ENCODE assay signal across 8 mouse cellular contexts in genomic region chr17:23749400-23750191, GRCm38 (mm10). TPM values are rescaled to one million over a fixed set of nuclear protein-coding genes. Genes with fewer than 3 reads are reported as not detected.
A peak's percentile ranks its signal among the peaks of the same experiment; 100 is the strongest.
DNase-seq lines count a peak whose midpoint lies in the region; ATAC-seq and TF ChIP-seq lines count a peak whose summit lies in the region.

No protein-coding gene starts in this region.

- DNase-seq in heart, adult 11 months, result peak; percentile 91
- DNase-seq in heart, postnatal 10 days, result no peak
- no peak for DNase-seq in liver, adult 2 months (ENCODE audit: extremely low read depth, low read depth, low spot score)
- no peak for DNase-seq in liver
- DNase-seq in embryonic facial prominence, embryonic 10.5 days (ENCODE audit: low spot score), result no peak
- no peak for DNase-seq in liver, embryonic 13.5 days

- H3K79me2 ChIP-seq in liver, adult 2 months (ENCODE audit: control insufficient read depth, insufficient read depth, low read length), result no peaks in the 10 kb centered on the region

- H3K4me2 ChIP-seq in liver, embryonic 13.5 days, result peak overlapping the region; percentile 38
- no peak overlapping the region for H3K4me2 ChIP-seq in forebrain, embryonic 12.5 days

- H3K4me3 ChIP-seq in liver, adult 2 months (ENCODE audit: insufficient read depth, low read depth, low read length), result peak overlapping the region; percentile 27
- H3K4me3 ChIP-seq in embryonic facial prominence, embryonic 10.5 days, result 0 out of 2 replicates have a peak overlapping the region, but pooled peaks have one; percentile 9
- H3K4me3 ChIP-seq in liver, embryonic 13.5 days (replicated peaks), result peak overlapping the region; percentile 21
- H3K4me3 ChIP-seq in forebrain, embryonic 12.5 days (replicated peaks), result no peak overlapping the region

- ATAC-seq in liver, embryonic 13.5 days (ENCODE audit: low read depth), result no peak
- ATAC-seq in erythroid progenitor cell, adult 5-6 weeks (replicated peaks; ENCODE audit: low FRiP score, poor library complexity, severe bottlenecking), result no peak
- ATAC-seq in forebrain, embryonic 12.5 days (ENCODE audit: low FRiP score), result no peak

- intact Hi-C loops in heart, postnatal 10 days (cut with DNase I), result loop anchor here (5.0 kb wide), 1 partner anchor 103 kb away; no protein-coding TSS in a partner anchor

- H3K9me3 ChIP-seq in embryonic facial prominence, embryonic 10.5 days, result 0 out of 2 replicates have a peak, but pooled peaks cover 2% of the 10 kb centered on the region
- H3K9me3 ChIP-seq in liver, embryonic 13.5 days (replicated peaks), result no peaks in the 10 kb centered on the region
- no peaks in the 10 kb centered on the region for H3K9me3 ChIP-seq in forebrain, embryonic 12.5 days

- 80% methylated on average over 11 of the region's 11 CpGs for WGBS in liver, adult 2 months
- 85% methylated on average over 11 of the region's 11 CpGs for WGBS in embryonic facial prominence, embryonic 10.5 days
- WGBS in liver, embryonic 13.5 days (ENCODE audit: insufficient replicate concordance), result 64% methylated on average over 11 of the region's 11 CpGs
- WGBS in forebrain, embryonic 12.5 days, result 85% methylated on average over 11 of the region's 11 CpGs

- H3K36me3 ChIP-seq in liver, adult 2 months (ENCODE audit: control insufficient read depth, insufficient read depth, low read length), result no peaks in the 10 kb centered on the region
- H3K36me3 ChIP-seq in embryonic facial prominence, embryonic 10.5 days (replicated peaks), result peaks cover 45% of the 10 kb centered on the region
- H3K36me3 ChIP-seq in liver, embryonic 13.5 days, result peaks cover 5% of the 10 kb centered on the region; the same call in 1 of the 2 replicates
- H3K36me3 ChIP-seq in forebrain, embryonic 12.5 days (replicated peaks), result peaks cover 36% of the 10 kb centered on the region

- H3K27me3 ChIP-seq in liver, adult 2 months (ENCODE audit: control insufficient read depth, insufficient read depth, low read length), result 0 out of 2 replicates have a peak, but pooled peaks cover 17% of the 10 kb centered on the region
- H3K27me3 ChIP-seq in embryonic facial prominence, embryonic 10.5 days (replicated peaks; ENCODE audit: low read depth, poor library complexity, severe bottlenecking), result peaks cover 41% of the 10 kb centered on the region
- H3K27me3 ChIP-seq in liver, embryonic 13.5 days, result peaks cover 42% of the 10 kb centered on the region
- H3K27me3 ChIP-seq in forebrain, embryonic 12.5 days, result peaks cover 42% of the 10 kb centered on the region

- TF ChIP-seq CTCF in liver, adult 2 months (IDR thresholded peaks at IDR 0.05; ENCODE audit: low read depth, low read length), result no peak

- TF ChIP-seq POLR2A in liver, adult 2 months (IDR thresholded peaks at IDR 0.05; ENCODE audit: extremely low read depth, insufficient read depth, low read length), result no peak

- peak overlapping the region; percentile 61 for H3K9ac ChIP-seq in liver, adult 2 months (ENCODE audit: low read depth, low read length)
- 0 out of 2 replicates have a peak overlapping the region, but pooled peaks have one; percentile 2 for H3K9ac ChIP-seq in liver, embryonic 13.5 days
- no peak overlapping the region for H3K9ac ChIP-seq in forebrain, embryonic 12.5 days

- peak overlapping the region; percentile 2; the same call in 1 of the 2 replicates for H3K27ac ChIP-seq in liver, adult 2 months (replicated peaks; ENCODE audit: insufficient read depth, low read depth, low read length)
- H3K27ac ChIP-seq in embryonic facial prominence, embryonic 10.5 days (replicated peaks), result 0 out of 2 replicates have a peak overlapping the region, but pooled peaks have one; percentile 12
- H3K27ac ChIP-seq in liver, embryonic 13.5 days, result no peak overlapping the region
- no peak overlapping the region for H3K27ac ChIP-seq in forebrain, embryonic 12.5 days

- H3K4me1 ChIP-seq in liver, adult 2 months (ENCODE audit: control insufficient read depth, insufficient read depth, low read length), result no peaks in the 10 kb centered on the region
- peaks cover 25% of the 10 kb centered on the region for H3K4me1 ChIP-seq in embryonic facial prominence, embryonic 10.5 days
- peaks cover 20% of the 10 kb centered on the region for H3K4me1 ChIP-seq in liver, embryonic 13.5 days (replicated peaks)
- peaks cover 18% of the 10 kb centered on the region for H3K4me1 ChIP-seq in forebrain, embryonic 12.5 days

RNA-seq across cellular contexts. Expression of gene Kremen2, which starts 4.0 kb away (rescaled TPM):
- not detected for total RNA-seq in heart, postnatal 10 days (2021)
- not detected in 2 replicates for total RNA-seq in liver, adult 2 months (2014; rRNA removed)
- 0.06 TPM in 1 of 2 replicates, not detected in the other for polyA plus RNA-seq in liver, adult 2 months (2012; rRNA removed)
- polyA plus RNA-seq in embryonic facial prominence, embryonic 10.5 days (2016; fragmentation: Nextera tagmentation; extraction: Ambion mirVana), result 8.3 and 9.6 TPM in 2 replicates
- 0.10 and 0.17 TPM in 2 replicates for polyA plus RNA-seq in liver, embryonic 13.5 days (2015; fragmentation: Nextera tagmentation; extraction: Ambion mirVana)
- not detected in 2 replicates for total RNA-seq in erythroid progenitor cell, adult 5-6 weeks (2015; ENCODE audit: low replicate concordance)
- not detected in 2 replicates for total RNA-seq in erythroid progenitor cell, adult 5-6 weeks (2017; ENCODE audit: low replicate concordance)
- 1.4 and 1.6 TPM in 2 replicates for polyA plus RNA-seq in forebrain, embryonic 12.5 days (2016; fragmentation: Nextera tagmentation; extraction: Ambion mirVana)

RNA-seq across cellular contexts. Expression of gene Paqr4, which starts 8.9 kb away (rescaled TPM):
- 10 to 100 TPM; 17.5 to 22.0 TPM for total RNA-seq in heart, postnatal 10 days (2021)
- 1.3 and 1.6 TPM in 2 replicates for total RNA-seq in liver, adult 2 months (2014; rRNA removed)
- 3.1 and 3.7 TPM in 2 replicates for polyA plus RNA-seq in liver, adult 2 months (2012; rRNA removed)
- 12.6 and 14.1 TPM in 2 replicates for polyA plus RNA-seq in embryonic facial prominence, embryonic 10.5 days (2016; fragmentation: Nextera tagmentation; extraction: Ambion mirVana)
- polyA plus RNA-seq in liver, embryonic 13.5 days (2015; fragmentation: Nextera tagmentation; extraction: Ambion mirVana), result 7.8 and 7.9 TPM in 2 replicates
- 1.4 and 10.1 TPM in 2 replicates for total RNA-seq in erythroid progenitor cell, adult 5-6 weeks (2015; ENCODE audit: low replicate concordance)
- 7.5 and 11.2 TPM in 2 replicates for total RNA-seq in erythroid progenitor cell, adult 5-6 weeks (2017; ENCODE audit: low replicate concordance)
- 26.4 and 30.8 TPM in 2 replicates for polyA plus RNA-seq in forebrain, embryonic 12.5 days (2016; fragmentation: Nextera tagmentation; extraction: Ambion mirVana)

RNA-seq across cellular contexts. Expression of gene Flywch1, which starts 21.8 kb away (rescaled TPM):
- 10 to 100 TPM; 31.2 to 32.1 TPM for total RNA-seq in heart, postnatal 10 days (2021)
- 11.1 and 12.6 TPM in 2 replicates for total RNA-seq in liver, adult 2 months (2014; rRNA removed)
- polyA plus RNA-seq in liver, adult 2 months (2012; rRNA removed), result 13.8 and 14.2 TPM in 2 replicates
- polyA plus RNA-seq in embryonic facial prominence, embryonic 10.5 days (2016; fragmentation: Nextera tagmentation; extraction: Ambion mirVana), result 168 and 178 TPM in 2 replicates
- polyA plus RNA-seq in liver, embryonic 13.5 days (2015; fragmentation: Nextera tagmentation; extraction: Ambion mirVana), result 12.6 and 13.0 TPM in 2 replicates
- 2.1 and 2.9 TPM in 2 replicates for total RNA-seq in erythroid progenitor cell, adult 5-6 weeks (2015; ENCODE audit: low replicate concordance)
- total RNA-seq in erythroid progenitor cell, adult 5-6 weeks (2017; ENCODE audit: low replicate concordance), result 3.4 and 14.2 TPM in 2 replicates
- 173 and 179 TPM in 2 replicates for polyA plus RNA-seq in forebrain, embryonic 12.5 days (2016; fragmentation: Nextera tagmentation; extraction: Ambion mirVana)

RNA-seq across cellular contexts. Expression of gene Pkmyt1, which starts 23.5 kb away (rescaled TPM):
- 1 to 10 TPM; 7.7 to 9.3 TPM for total RNA-seq in heart, postnatal 10 days (2021)
- 0.18 and 1.0 TPM in 2 replicates for total RNA-seq in liver, adult 2 months (2014; rRNA removed)
- polyA plus RNA-seq in liver, adult 2 months (2012; rRNA removed), result 1.6 and 2.6 TPM in 2 replicates
- polyA plus RNA-seq in embryonic facial prominence, embryonic 10.5 days (2016; fragmentation: Nextera tagmentation; extraction: Ambion mirVana), result 61.6 and 62.0 TPM in 2 replicates
- 26.6 and 27.8 TPM in 2 replicates for polyA plus RNA-seq in liver, embryonic 13.5 days (2015; fragmentation: Nextera tagmentation; extraction: Ambion mirVana)
- total RNA-seq in erythroid progenitor cell, adult 5-6 weeks (2015; ENCODE audit: low replicate concordance), result 50.3 and 81.4 TPM in 2 replicates
- 30.7 and 39.9 TPM in 2 replicates for total RNA-seq in erythroid progenitor cell, adult 5-6 weeks (2017; ENCODE audit: low replicate concordance)
- polyA plus RNA-seq in forebrain, embryonic 12.5 days (2016; fragmentation: Nextera tagmentation; extraction: Ambion mirVana), result 47.3 and 49.6 TPM in 2 replicates

RNA-seq across cellular contexts. Expression of gene 1520401A03Rik, which starts 27.0 kb away (rescaled TPM):
- total RNA-seq in heart, postnatal 10 days (2021), result not detected
- under 0.01 TPM in 1 of 2 replicates, not detected in the other for total RNA-seq in liver, adult 2 months (2014; rRNA removed)
- not detected in 2 replicates for polyA plus RNA-seq in liver, adult 2 months (2012; rRNA removed)
- polyA plus RNA-seq in embryonic facial prominence, embryonic 10.5 days (2016; fragmentation: Nextera tagmentation; extraction: Ambion mirVana), result 0.05 TPM in 1 of 2 replicates, not detected in the other
- polyA plus RNA-seq in liver, embryonic 13.5 days (2015; fragmentation: Nextera tagmentation; extraction: Ambion mirVana), result 0.05 TPM in 1 of 2 replicates, not detected in the other
- not detected in 2 replicates for total RNA-seq in erythroid progenitor cell, adult 5-6 weeks (2015; ENCODE audit: low replicate concordance)
- total RNA-seq in erythroid progenitor cell, adult 5-6 weeks (2017; ENCODE audit: low replicate concordance), result not detected in 2 replicates
- 0.17 TPM in 1 of 2 replicates, not detected in the other for polyA plus RNA-seq in forebrain, embryonic 12.5 days (2016; fragmentation: Nextera tagmentation; extraction: Ambion mirVana)

Comparison
In these comparisons a context has a peak if more than half of its experiments do, and no peak if none do; other contexts are left out.
1. H3K27ac ChIP-seq: peak in liver, adult 2 months (single experiment) and embryonic facial prominence, embryonic 10.5 days (single experiment); none in liver, embryonic 13.5 days (single experiment) and forebrain, embryonic 12.5 days (single experiment).
2. RNA of gene Flywch1, which starts 21.8 kb away (polyA plus RNA-seq): 173 to 179 TPM in forebrain, embryonic 12.5 days and 168 to 178 TPM in embryonic facial prominence, embryonic 10.5 days; 13.8 to 14.2 TPM in liver, adult 2 months and 12.6 to 13.0 TPM in liver, embryonic 13.5 days; every median in the first group is over 10 times any median in the second.